Mouse (Mus musculus) E14TG2a.4 (cell line): Measurements from ENCODE around the gene Gm17409.

Experiments used
- CTCF ChIP-seq: conservative IDR thresholded peaks from 2 replicates; pipeline ENCODE4 v1.5.1; 2014; ENCODE audit warnings: low read length
- POU5F1 ChIP-seq: IDR thresholded peaks from 2 replicates; pipeline ENCODE4 v1.6.1; 2014; ENCODE audit warnings: low read length, borderline replicate concordance

DNA sequence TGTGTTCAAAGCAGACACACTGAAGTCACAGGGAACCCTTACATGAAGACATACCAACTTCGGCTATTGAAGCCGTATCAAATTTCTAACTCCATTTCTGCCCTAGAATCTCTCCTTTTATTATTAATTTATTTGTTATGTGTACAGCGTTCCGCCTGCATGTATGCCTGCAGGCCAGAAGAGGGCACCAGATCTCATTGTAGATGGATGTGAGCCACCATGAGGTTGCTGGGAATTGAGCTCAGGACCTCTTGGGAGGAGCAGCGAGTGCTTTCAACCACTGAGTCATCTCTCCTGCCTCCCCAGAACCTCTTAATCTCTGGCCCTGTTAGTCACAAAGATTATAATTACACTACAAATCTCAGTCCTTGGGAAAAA lies 12.4 kb upstream of the Gm17409 start:
- peak; percentile 30 for TF ChIP-seq CTCF
- TF ChIP-seq POU5F1: no peak
